Mouse (Mus musculus) heart, postnatal 0 days (tissue): ENCODE measurements around the gene Rassf4. TPM values are rescaled to one million over a fixed set of nuclear protein-coding genes. Genes with fewer than 3 reads are reported as not detected.
"Not testable (repeated sequence)": the region's sequence is repeated elsewhere in the genome, so short reads cannot be mapped to it uniquely, and the experiment has no call there.

Experiments used
- ATAC-seq: fragments of 200-750 bp; cut with Nextera tagmentation; 2 replicates; pipeline ENCODE4 v1.8.0; 2017; ENCODE audit warnings: low read depth, moderate number of reproducible peaks, moderate library complexity; ENCODE audit not compliant: insufficient read depth
- DNase-seq: peaks from one replicate; pipeline ENCODE4 v3.0.0-alpha.2; 2016; ENCODE audit warnings: low spot score
- H3K27ac ChIP-seq: fragments of 300-500 bp; sonication (generic); 2 replicates; pipeline ENCODE4 v1.5.1; 2014; ENCODE audit warnings: low read depth, mild to moderate bottlenecking
- H3K27me3 ChIP-seq: fragments of 300-500 bp; sonication (generic); 2 replicates; pipeline ENCODE4 v1.6.1; 2014; ENCODE audit warnings: low read length, mixed read lengths; ENCODE audit not compliant: control insufficient read depth, insufficient read depth
- H3K36me3 ChIP-seq: fragments of 300-500 bp; sonication (generic); replicated peaks from 2 replicates; pipeline ENCODE4 v1.6.1; 2014; ENCODE audit warnings: low read length, mixed read lengths; ENCODE audit not compliant: control insufficient read depth, insufficient read depth
- H3K4me1 ChIP-seq: fragments of 300-500 bp; sonication (generic); 2 replicates; pipeline ENCODE4 v1.6.1; 2014; ENCODE audit warnings: antibody characterized with exemption; ENCODE audit not compliant: control insufficient read depth, insufficient read depth
- H3K4me2 ChIP-seq: fragments of 300-500 bp; sonication (generic); 2 replicates; pipeline ENCODE4 v1.6.1; 2014; ENCODE audit warnings: low read depth, mild to moderate bottlenecking, low read length, moderate library complexity
- H3K4me3 ChIP-seq: fragments of 300-500 bp; sonication (generic); 2 replicates; pipeline ENCODE4 v1.5.1; 2014; ENCODE audit warnings: low read depth, low read length
- H3K9ac ChIP-seq: fragments of 300-500 bp; sonication (generic); replicated peaks from 2 replicates; pipeline ENCODE4 v1.6.1; 2014; ENCODE audit warnings: low read depth, low read length, mixed read lengths
- H3K9me3 ChIP-seq: fragments of 300-500 bp; sonication (generic); replicated peaks from 2 replicates; pipeline ENCODE4 v1.6.1; 2016; ENCODE audit warnings: low read length; ENCODE audit not compliant: control insufficient read depth
- CTCF ChIP-seq: IDR thresholded peaks from 2 replicates; pipeline ENCODE4 v1.5.1; 2016; ENCODE audit warnings: antibody characterized with exemption, control low read depth, low read depth
- EP300 ChIP-seq: IDR thresholded peaks from 2 replicates; pipeline ENCODE4 v1.6.1; 2016; ENCODE audit warnings: antibody characterized with exemption, low read depth
- WGBS: fragments of 180-500 bp; shearing (Covaris S2); extraction: QIAGEN DNeasy Blood & Tissue Kit; methylation state at CpG from one replicate; pipeline ENCODE4 v1.1.7; 2014; 5-methylcytosine and 5-hydroxymethylcytosine counted together
- polyA plus RNA-seq: library from polyadenylated mRNA; unstranded; fragments of >200 nt; fragmentation: Nextera tagmentation; extraction: Ambion mirVana; gene quantifications from 2 replicates; pipeline ENCODE4 v1.2.1, GENCODE M21; 2015
- total RNA-seq: library from RNA; depleted of rRNA; stranded (reverse); fragments of >200 nt; gene quantifications from 2 replicates; pipeline ENCODE4 v1.2.3, GENCODE M21; 2014; ENCODE audit warnings: low replicate concordance

Rassf4 gene
- total and polyA plus RNA-seq, 2 experiments from 2014 or later: 2.6 to 5.9 TPM

DNA sequence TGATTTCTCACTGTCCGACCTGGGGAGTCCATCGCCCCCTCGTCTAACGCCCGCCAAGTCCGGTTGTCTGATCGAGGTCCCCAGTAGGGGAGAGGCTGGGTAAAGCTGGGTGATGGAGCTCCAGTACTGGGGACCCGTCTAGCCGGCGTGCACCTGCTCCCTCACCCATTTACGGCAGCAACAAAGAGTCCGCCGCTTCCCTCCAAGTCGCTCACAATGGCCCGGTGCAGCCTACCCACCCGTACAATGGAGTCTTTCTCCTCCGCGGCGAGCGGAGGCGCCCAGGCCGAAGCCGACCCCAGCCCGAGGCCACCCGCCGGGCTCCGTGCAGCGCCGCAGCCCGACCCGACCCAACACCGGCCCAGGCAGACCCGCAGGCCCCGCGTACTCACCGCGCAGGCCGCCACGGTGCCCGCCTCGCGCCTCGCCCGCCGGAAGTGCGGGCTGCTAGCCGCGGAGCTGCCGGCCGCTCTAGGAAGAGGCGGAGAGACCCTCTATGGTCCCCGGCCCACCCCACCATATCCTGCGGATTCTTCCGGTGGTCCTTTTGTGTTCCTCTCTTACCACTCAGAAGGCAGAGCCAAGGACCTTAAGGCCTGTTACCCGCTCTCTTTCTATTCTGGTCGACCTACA lies 45.1 kb downstream of the Rassf4 start, which contains the start of gene Zfp422:
Gene Zfp422, minus strand, starts transcription at position 461 of the 633 bp plus-strand sequence.
- Histone ChIP-seq H3K27me3 (no peaks in the 10 kb centered on the region), H3K4me2 (peak within 1 kb of the TSS; percentile 71), H3K9ac (peak within 1 kb of the TSS; percentile 95), H3K36me3 (peaks cover 13% of the 10 kb centered on the region), H3K9me3 (no peaks in the 10 kb centered on the region), H3K4me1 (0 out of 2 replicates have a peak, but pooled peaks cover 5% of the 10 kb centered on the region), H3K4me3 (peak within 1 kb of the TSS; percentile 82), H3K27ac (peak within 1 kb of the TSS; percentile 94)
- no peak for TF ChIP-seq CTCF
- no peak for TF ChIP-seq EP300
- WGBS: under 1% methylated on average over 53 of the region's 56 CpGs
- peak; percentile 89 for ATAC-seq
- peak; percentile 64 for DNase-seq

DNA sequence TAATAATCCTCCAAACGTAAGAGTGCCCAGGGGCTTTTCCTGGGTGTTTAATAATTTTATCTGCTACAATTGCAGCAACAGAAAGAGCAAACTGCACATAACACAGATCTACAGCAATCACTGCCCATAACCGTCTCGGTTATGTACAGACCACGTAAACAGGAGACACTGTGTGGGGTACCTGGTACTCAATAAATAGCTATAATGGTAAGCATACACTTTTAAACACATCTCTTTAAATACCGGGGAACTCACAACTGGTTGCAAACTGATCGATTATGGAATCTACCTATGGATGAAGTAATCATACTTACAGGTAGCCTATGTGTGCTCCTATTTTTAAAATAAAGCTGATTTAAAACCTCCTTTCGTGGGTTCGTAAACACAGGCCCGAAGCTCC lies 45.7 kb downstream of the Rassf4 start:
- Histone ChIP-seq H3K9ac (peak overlapping the region; percentile 95), H3K36me3 (peaks cover 13% of the 10 kb centered on the region), H3K9me3 (no peaks in the 10 kb centered on the region), H3K4me3 (peak overlapping the region; percentile 82), H3K27me3 (no peaks in the 10 kb centered on the region), H3K4me1 (0 out of 2 replicates have a peak, but pooled peaks cover 5% of the 10 kb centered on the region), H3K27ac (peak overlapping the region; percentile 94), H3K4me2 (peak overlapping the region; percentile 71)
- no peak for DNase-seq
- no peak for ATAC-seq
- 14% methylated on average over 9 of the region's 9 CpGs for WGBS
- no peak for TF ChIP-seq CTCF
- TF ChIP-seq EP300: no peak

DNA sequence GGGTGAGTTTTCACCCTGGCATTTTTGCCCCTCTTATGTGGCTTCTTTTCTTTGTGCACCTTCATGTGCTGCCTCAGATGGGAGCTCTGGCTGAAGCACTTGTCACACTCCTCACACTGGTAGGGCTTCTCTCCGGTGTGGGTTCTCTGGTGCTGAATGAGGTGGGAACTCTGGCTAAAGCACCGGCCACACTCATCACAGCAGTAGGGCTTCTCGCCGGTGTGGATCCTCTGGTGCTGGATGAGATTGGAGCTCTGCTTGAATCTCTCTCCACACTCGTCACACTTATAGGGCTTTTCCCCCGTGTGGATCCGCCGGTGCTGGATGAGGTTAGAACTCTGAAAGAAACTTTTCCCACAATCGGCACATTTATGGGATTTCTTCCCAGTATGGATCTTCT lies 47.3 kb downstream of the Rassf4 start:
- 97% methylated on average over 9 of the region's 9 CpGs for WGBS
- H3K27me3 ChIP-seq, H3K27ac ChIP-seq, H3K4me1 ChIP-seq, ATAC-seq, H3K4me2 ChIP-seq, DNase-seq, H3K4me3 ChIP-seq, H3K9ac ChIP-seq, H3K9me3 ChIP-seq: not testable (repeated sequence)
- H3K36me3 ChIP-seq: peaks cover 13% of the 10 kb centered on the region

DNA sequence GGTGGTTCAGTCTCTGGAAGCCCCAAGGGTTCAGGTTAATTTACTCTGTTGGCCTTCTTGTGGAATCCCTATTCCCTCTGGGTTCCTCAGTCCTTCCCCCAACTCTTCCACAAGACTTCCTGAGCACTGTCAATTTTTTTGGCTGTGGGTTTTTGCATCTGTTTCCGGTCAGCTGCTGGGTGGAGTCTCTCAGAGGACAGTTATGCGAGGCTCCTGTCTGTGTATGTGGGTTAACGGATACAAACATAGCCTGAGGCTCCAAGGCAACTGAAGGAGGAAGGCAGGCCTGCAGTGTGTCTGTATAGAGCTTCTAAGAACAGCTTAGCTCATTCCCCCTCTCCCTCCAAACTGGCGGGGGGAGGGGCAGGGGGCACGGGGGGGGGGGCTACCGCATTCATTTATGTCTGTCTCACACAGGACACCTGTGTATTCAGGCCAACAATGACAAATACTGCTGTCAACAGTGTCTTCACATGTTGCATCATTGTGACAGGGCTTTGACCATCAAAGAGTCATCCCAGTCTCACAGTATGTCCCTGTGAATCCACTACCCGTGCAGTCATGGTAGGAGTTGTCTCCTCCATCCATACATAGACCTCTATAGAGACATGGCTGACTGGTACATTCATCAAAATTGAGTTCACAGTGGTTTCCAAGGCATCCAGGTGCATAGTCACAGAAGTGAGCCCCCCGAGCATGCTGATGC lies 52.3 kb downstream of the Rassf4 start:
- no peaks in the 10 kb centered on the region for H3K4me1 ChIP-seq
- H3K36me3 ChIP-seq: peaks cover 13% of the 10 kb centered on the region
- no peaks in the 10 kb centered on the region for H3K27me3 ChIP-seq
- H3K4me2 ChIP-seq: no peak overlapping the region
- TF ChIP-seq EP300: no peak
- no peak for TF ChIP-seq CTCF
- WGBS: 56% methylated on average over 8 of the region's 8 CpGs
- H3K9ac ChIP-seq: no peak overlapping the region
- no peak for DNase-seq
- no peaks in the 10 kb centered on the region for H3K9me3 ChIP-seq
- no peak overlapping the region for H3K4me3 ChIP-seq
- no peak for ATAC-seq
- H3K27ac ChIP-seq: no peak overlapping the region

DNA sequence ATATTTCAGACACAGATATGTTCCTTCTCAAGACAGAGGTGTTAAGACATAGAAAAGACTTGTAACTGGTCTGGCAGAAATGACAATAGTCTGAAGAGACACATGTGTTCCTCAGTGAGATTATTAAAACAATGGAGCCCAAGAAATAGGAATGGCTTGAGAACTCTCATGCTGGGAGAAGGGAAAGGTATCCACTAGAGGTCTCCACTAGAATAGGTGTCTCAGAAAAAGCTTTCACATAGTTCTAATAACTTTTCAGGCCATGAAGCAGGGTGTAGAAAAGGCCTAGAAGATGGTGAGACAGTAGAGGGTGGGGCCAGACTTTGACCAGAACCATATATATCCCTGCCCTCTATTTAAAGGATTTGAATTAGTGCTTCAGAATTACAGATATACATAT lies 55.7 kb downstream of the Rassf4 start:
- no peak overlapping the region for H3K4me3 ChIP-seq
- H3K9ac ChIP-seq: no peak overlapping the region
- TF ChIP-seq EP300 (no peak), CTCF (peak; percentile 30)
- H3K27ac ChIP-seq: no peak overlapping the region
- no peak for DNase-seq
- no peaks in the 10 kb centered on the region for H3K36me3 ChIP-seq
- H3K27me3 ChIP-seq: no peaks in the 10 kb centered on the region
- H3K4me1 ChIP-seq: 0 out of 2 replicates have a peak, but pooled peaks cover 8% of the 10 kb centered on the region
- no peaks in the 10 kb centered on the region for H3K9me3 ChIP-seq
- no peak for ATAC-seq
- no peak overlapping the region for H3K4me2 ChIP-seq
